In the genomic region with DNA sequence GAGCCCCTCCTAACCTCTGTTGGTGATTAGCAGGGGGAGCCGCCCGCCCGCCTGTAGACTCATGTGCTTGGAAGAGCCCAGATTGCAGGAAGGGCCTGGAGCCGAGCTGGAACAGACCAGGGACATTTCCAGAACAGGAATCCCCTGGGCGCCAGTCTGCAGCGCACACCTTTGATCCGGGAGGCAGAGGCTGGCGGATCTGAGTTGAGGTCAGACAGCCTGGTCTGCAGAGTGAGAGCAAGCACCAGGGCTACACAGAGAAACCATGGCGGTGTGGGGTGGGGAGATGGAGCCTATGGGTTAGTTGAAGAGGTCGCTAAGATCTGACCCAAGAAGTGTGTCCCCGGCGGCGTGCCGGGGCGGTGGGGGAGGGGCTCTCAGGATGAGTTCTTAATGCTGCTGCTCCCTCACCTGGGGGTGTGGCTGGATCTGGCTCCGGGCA, we compare ENCODE assay signal across 7 mouse cellular contexts. TPM values are rescaled to one million over a fixed set of nuclear protein-coding genes. Genes with fewer than 3 reads are reported as not detected.
DNase-seq lines count a peak whose midpoint lies in the region; ATAC-seq lines count a peak whose summit lies in the region.

No protein-coding gene starts in this region.

- H3K4me1 ChIP-seq in hindbrain, embryonic 11.5 days (replicated peaks; ENCODE audit: control insufficient read depth, insufficient read depth, low read length), result peaks cover 3% of the 10 kb centered on the region

- H3K9me3 ChIP-seq in hindbrain, embryonic 11.5 days (ENCODE audit: control insufficient read depth, low read length), result no peaks in the 10 kb centered on the region

- DNase-seq in 3134 (ENCODE audit: extremely low read depth, insufficient read length, low spot score) (peak; percentile 74), 416B (ENCODE audit: low read depth) (peak; percentile 48)
- DNase-seq in gastrocnemius, adult 18-20 months (ENCODE audit: low spot score), result peak; percentile 80
- DNase-seq in kidney, adult 11 months, result peak; percentile 62
- no peak for DNase-seq in right cerebral cortex, adult 2 months (ENCODE audit: low spot score in 2 of 2)
- DNase-seq in hindbrain, embryonic 11.5 days (ENCODE audit: low spot score), result no peak

- H3K36me3 ChIP-seq in macrophage (ENCODE audit: inconsistent target), result no peaks in the 10 kb centered on the region
- no peaks in the 10 kb centered on the region for H3K36me3 ChIP-seq in hindbrain, embryonic 11.5 days (ENCODE audit: control insufficient read depth, insufficient read depth, low read length)

- no peak for ATAC-seq in hindbrain, embryonic 11.5 days (ENCODE audit: low FRiP score)

- H3K4me2 ChIP-seq in hindbrain, embryonic 11.5 days (replicated peaks; ENCODE audit: low read depth, low read length), result no peak overlapping the region

- H3K27ac ChIP-seq in macrophage, result peak overlapping the region; percentile 92
- H3K27ac ChIP-seq in hindbrain, embryonic 11.5 days (ENCODE audit: low read depth, low read length), result no peak overlapping the region

- WGBS in macrophage (ENCODE audit: missing documents), result 49% methylated on average over 16 of the region's 16 CpGs
- WGBS in hindbrain, embryonic 11.5 days, result 25% methylated on average over 16 of the region's 16 CpGs

- H3K4me3 ChIP-seq in macrophage (ENCODE audit: inconsistent target), result no peak overlapping the region
- no peak overlapping the region for H3K4me3 ChIP-seq in hindbrain, embryonic 11.5 days (ENCODE audit: low read depth, low read length)

- H3K27me3 ChIP-seq in hindbrain, embryonic 11.5 days (ENCODE audit: control insufficient read depth, insufficient read depth, low read length), result no peaks in the 10 kb centered on the region

- H3K9ac ChIP-seq in hindbrain, embryonic 11.5 days (ENCODE audit: low read depth, low read length), result no peak overlapping the region

- H3K79me2 ChIP-seq in macrophage (ENCODE audit: inconsistent target), result peaks cover 95% of the 10 kb centered on the region

RNA-seq across cellular contexts. Expression of gene Rplp0, which starts 25.0 kb away (rescaled TPM):
- 100 to 1,000 TPM; 617 to 621 TPM for total RNA-seq in gastrocnemius, adult 18-20 months (2021)
- total RNA-seq in macrophage (2018; cell fraction: chromatin; rRNA removed), result 100 to 1,000 TPM in 3 of 26 experiments, 10 to 100 TPM in 23; 33.9 to 262 (median 61.4) TPM
- total RNA-seq in macrophage (2018; cell fraction: cytosol; rRNA removed), result 1,000 to 10,000 TPM in 11 of 26 experiments, 100 to 1,000 TPM in 15; 571 to 1,302 (median 885) TPM
- total RNA-seq in macrophage (2018; cell fraction: nucleus; rRNA removed), result 100 to 1,000 TPM; 118 to 274 (median 175) TPM
- 520 to 1,272 TPM (median 1,219 TPM) in 3 replicates for polyA plus RNA-seq in macrophage (2018)
- 1,244 and 1,247 TPM in 2 replicates for polyA plus RNA-seq in hindbrain, embryonic 11.5 days (2014; fragmentation: Nextera tagmentation; extraction: Ambion mirVana)

RNA-seq across cellular contexts. Expression of gene Pxn, which starts 27.8 kb away (rescaled TPM):
- total RNA-seq in gastrocnemius, adult 18-20 months (2021), result 10 to 100 TPM; 87.2 to 94.2 TPM
- 100 to 1,000 TPM; 147 to 750 (median 196) TPM for total RNA-seq in macrophage (2018; cell fraction: chromatin; rRNA removed)
- total RNA-seq in macrophage (2018; cell fraction: cytosol; rRNA removed), result 100 to 1,000 TPM in 5 of 26 experiments, 10 to 100 TPM in 21; 72.4 to 157 (median 88.1) TPM
- 100 to 1,000 TPM; 108 to 337 (median 136) TPM for total RNA-seq in macrophage (2018; cell fraction: nucleus; rRNA removed)
- polyA plus RNA-seq in macrophage (2018), result 48.5 to 74.5 TPM (median 67.7 TPM) in 3 replicates
- 9.0 and 10.1 TPM in 2 replicates for polyA plus RNA-seq in hindbrain, embryonic 11.5 days (2014; fragmentation: Nextera tagmentation; extraction: Ambion mirVana)

RNA-seq across cellular contexts. Expression of gene Gcn1l1, which starts 30.7 kb away (rescaled TPM):
- 10 to 100 TPM; 27.9 to 31.1 TPM for total RNA-seq in gastrocnemius, adult 18-20 months (2021)
- total RNA-seq in macrophage (2018; cell fraction: chromatin; rRNA removed), result 100 to 1,000 TPM in 19 of 26 experiments, 10 to 100 TPM in 7; 62.0 to 244 (median 110) TPM
- total RNA-seq in macrophage (2018; cell fraction: cytosol; rRNA removed), result 10 to 100 TPM; 10.0 to 31.8 (median 20.5) TPM
- total RNA-seq in macrophage (2018; cell fraction: nucleus; rRNA removed), result 10 to 100 TPM; 33.2 to 96.2 (median 57.2) TPM
- 12.9 to 25.7 TPM (median 22.1 TPM) in 3 replicates for polyA plus RNA-seq in macrophage (2018)
- polyA plus RNA-seq in hindbrain, embryonic 11.5 days (2014; fragmentation: Nextera tagmentation; extraction: Ambion mirVana), result 31.8 and 39.4 TPM in 2 replicates

RNA-seq across cellular contexts. Expression of gene Sirt4, which starts 49.8 kb away (rescaled TPM):
- total RNA-seq in gastrocnemius, adult 18-20 months (2021), result 10 to 100 TPM; 14.8 to 16.5 TPM
- 10 to 100 TPM in 24 of 26 experiments, 1 to 10 TPM in 2; 6.2 to 80.4 (median 31.0) TPM for total RNA-seq in macrophage (2018; cell fraction: chromatin; rRNA removed)
- 10 to 100 TPM in 4 of 26 experiments, 1 to 10 TPM in 22; 2.0 to 12.0 (median 7.2) TPM for total RNA-seq in macrophage (2018; cell fraction: cytosol; rRNA removed)
- total RNA-seq in macrophage (2018; cell fraction: nucleus; rRNA removed), result 10 to 100 TPM in 25 of 26 experiments, 1 to 10 TPM in 1; 4.8 to 59.3 (median 25.2) TPM
- 6.7 to 11.2 TPM (median 7.2 TPM) in 3 replicates for polyA plus RNA-seq in macrophage (2018)
- 21.3 and 23.1 TPM in 2 replicates for polyA plus RNA-seq in hindbrain, embryonic 11.5 days (2014; fragmentation: Nextera tagmentation; extraction: Ambion mirVana)

Comparison
In these comparisons a context has a peak if more than half of its experiments do, and no peak if none do; other contexts are left out.
1. DNase-seq: peak in 3134 (single experiment), 416B (single experiment), gastrocnemius, adult 18-20 months (single experiment) and kidney, adult 11 months (single experiment); none in right cerebral cortex, adult 2 months (0 of 2) and hindbrain, embryonic 11.5 days (single experiment).